8 mouse cellular contexts compared by ENCODE assay signal in the genomic region with DNA sequence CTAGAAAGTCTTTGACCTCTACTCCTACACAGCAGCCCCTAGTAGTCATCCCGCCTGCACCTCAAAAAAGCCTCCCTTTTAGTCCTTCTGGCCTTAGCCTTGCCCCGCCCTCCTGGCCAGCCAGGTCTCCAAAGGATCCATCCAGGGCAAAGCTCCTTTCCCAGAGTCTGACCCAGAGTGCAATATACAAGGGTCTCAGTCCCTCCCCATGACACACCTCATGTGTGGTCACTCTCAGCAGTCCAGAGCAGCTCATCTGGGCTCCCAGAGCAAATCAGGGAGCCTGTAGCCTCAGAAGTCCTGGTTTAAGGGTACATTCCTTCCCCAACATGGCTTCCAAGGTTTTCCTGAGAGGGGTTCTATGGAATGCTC. TPM values are rescaled to one million over a fixed set of nuclear protein-coding genes. Genes with fewer than 3 reads are reported as not detected.
DNase-seq lines count a peak whose midpoint lies in the region; ATAC-seq lines count a peak whose summit lies in the region.
"Had no signal": no experiment of that assay in that cellular context is flagged by ENCODE, and none has a peak within 500 bp of the region (broad histone marks: within the 10 kb centered on the region; RNA-seq: fewer than 3 reads in every experiment).

No protein-coding gene starts in this region.

- no peak overlapping the region for H3K4me3 ChIP-seq in lung, embryonic 15.5 days
- peak overlapping the region; percentile 12; the same call in 1 of the 2 replicates for H3K4me3 ChIP-seq in forebrain, embryonic 15.5 days
- peak overlapping the region; percentile 37 for H3K4me3 ChIP-seq in limb, embryonic 10.5 days
- no peak overlapping the region for H3K4me3 ChIP-seq in stomach, embryonic 16.5 days (replicated peaks; ENCODE audit: low read length)

- peak; percentile 33; the same call in 1 of the 2 replicates for ATAC-seq in lung, embryonic 15.5 days (ENCODE audit: borderline replicate concordance, extremely low read depth, low FRiP score, low TSS enrichment)
- ATAC-seq in forebrain, embryonic 15.5 days (replicated peaks), result no peak; the same call in 1 of the 2 replicates
- ATAC-seq in stomach, embryonic 16.5 days (ENCODE audit: insufficient read depth, low FRiP score), result no peak
- ATAC-seq: Patski had no signal

- no peaks in the 10 kb centered on the region for H3K27me3 ChIP-seq in lung, embryonic 15.5 days
- H3K27me3 ChIP-seq in forebrain, embryonic 15.5 days, result peaks cover 3% of the 10 kb centered on the region; the same call in 1 of the 2 replicates
- H3K27me3 ChIP-seq in limb, embryonic 10.5 days (ENCODE audit: low read depth, poor library complexity, severe bottlenecking), result peaks cover 42% of the 10 kb centered on the region
- H3K27me3 ChIP-seq in stomach, embryonic 16.5 days (ENCODE audit: control insufficient read depth, insufficient read depth, low read length), result no peaks in the 10 kb centered on the region; the same call in 1 of the 2 replicates

- peak overlapping the region; percentile 44 for H3K4me2 ChIP-seq in lung, embryonic 15.5 days
- H3K4me2 ChIP-seq in forebrain, embryonic 15.5 days (replicated peaks), result peak overlapping the region; percentile 43
- H3K4me2 ChIP-seq in stomach, embryonic 16.5 days (ENCODE audit: low read depth, low read length), result peak overlapping the region; percentile 34

- no peak for DNase-seq in lung, postnatal 25 days (ENCODE audit: low spot score)
- DNase-seq in limb, embryonic 10.5 days (ENCODE audit: low spot score), result no peak
- DNase-seq in testis, postnatal 10 days (ENCODE audit: low spot score), result no peak
- DNase-seq in cerebellum, adult 11 months, result no peak

- no peak overlapping the region for H3K9ac ChIP-seq in lung, embryonic 15.5 days
- no peak overlapping the region; the same call in 1 of the 2 replicates for H3K9ac ChIP-seq in forebrain, embryonic 15.5 days (replicated peaks)
- no peak overlapping the region for H3K9ac ChIP-seq in stomach, embryonic 16.5 days (ENCODE audit: low read length)

- no peaks in the 10 kb centered on the region for H3K9me3 ChIP-seq in lung, embryonic 15.5 days
- no peaks in the 10 kb centered on the region for H3K9me3 ChIP-seq in forebrain, embryonic 15.5 days
- H3K9me3 ChIP-seq in limb, embryonic 10.5 days (replicated peaks), result no peaks in the 10 kb centered on the region
- H3K9me3 ChIP-seq in stomach, embryonic 16.5 days (replicated peaks; ENCODE audit: control insufficient read depth, low read length), result no peaks in the 10 kb centered on the region

- no peak overlapping the region for H3K27ac ChIP-seq in lung, embryonic 15.5 days
- peak overlapping the region; percentile 76 for H3K27ac ChIP-seq in forebrain, embryonic 15.5 days (replicated peaks)
- H3K27ac ChIP-seq in limb, embryonic 10.5 days, result peak overlapping the region; percentile 10; the same call in 1 of the 2 replicates
- no peak overlapping the region for H3K27ac ChIP-seq in stomach, embryonic 16.5 days (ENCODE audit: low read length)

- 52% methylated on average over 2 of the region's 2 CpGs for WGBS in lung, embryonic 15.5 days
- 42% methylated on average over 2 of the region's 2 CpGs for WGBS in forebrain, embryonic 15.5 days
- 50% methylated on average over 2 of the region's 2 CpGs for WGBS in limb, embryonic 10.5 days
- WGBS in stomach, embryonic 16.5 days, result 37% methylated on average over 2 of the region's 2 CpGs

- H3K36me3 ChIP-seq in lung, embryonic 15.5 days, result no peaks in the 10 kb centered on the region
- no peaks in the 10 kb centered on the region for H3K36me3 ChIP-seq in forebrain, embryonic 15.5 days
- H3K36me3 ChIP-seq in limb, embryonic 10.5 days, result no peaks in the 10 kb centered on the region
- no peaks in the 10 kb centered on the region for H3K36me3 ChIP-seq in stomach, embryonic 16.5 days (ENCODE audit: control insufficient read depth, insufficient read depth, low read length)

- H3K4me1 ChIP-seq in lung, embryonic 15.5 days, result peaks cover 11% of the 10 kb centered on the region
- peaks cover 16% of the 10 kb centered on the region for H3K4me1 ChIP-seq in forebrain, embryonic 15.5 days
- peaks cover 38% of the 10 kb centered on the region for H3K4me1 ChIP-seq in limb, embryonic 10.5 days
- H3K4me1 ChIP-seq in stomach, embryonic 16.5 days (ENCODE audit: control insufficient read depth, insufficient read depth, low read length), result peaks cover 8% of the 10 kb centered on the region; the same call in 1 of the 2 replicates

RNA-seq across cellular contexts. Expression of gene 4931409K22Rik, which starts 5.3 kb away (rescaled TPM):
- polyA plus RNA-seq in lung, embryonic 15.5 days (2015; fragmentation: Nextera tagmentation; extraction: Ambion mirVana), result not detected in 2 replicates
- 0.42 and 0.56 TPM in 2 replicates for polyA plus RNA-seq in forebrain, embryonic 15.5 days (2015; fragmentation: Nextera tagmentation; extraction: Ambion mirVana)
- polyA plus RNA-seq in limb, embryonic 10.5 days (2016; fragmentation: Nextera tagmentation; extraction: Ambion mirVana), result 0.05 TPM in 1 of 2 replicates, not detected in the other
- polyA plus RNA-seq in stomach, embryonic 16.5 days (2015; fragmentation: Nextera tagmentation; extraction: Ambion mirVana), result 0.13 TPM in 1 of 2 replicates, not detected in the other
- polyA plus RNA-seq: Patski had no signal

RNA-seq across cellular contexts. Expression of gene Asb10, which starts 10.5 kb away (rescaled TPM):
- 0.36 and 0.59 TPM in 2 replicates for polyA plus RNA-seq in lung, embryonic 15.5 days (2015; fragmentation: Nextera tagmentation; extraction: Ambion mirVana)
- 0.11 and 0.42 TPM in 2 replicates for polyA plus RNA-seq in forebrain, embryonic 15.5 days (2015; fragmentation: Nextera tagmentation; extraction: Ambion mirVana)
- polyA plus RNA-seq in limb, embryonic 10.5 days (2016; fragmentation: Nextera tagmentation; extraction: Ambion mirVana), result 0.13 and 0.15 TPM in 2 replicates
- polyA plus RNA-seq in stomach, embryonic 16.5 days (2015; fragmentation: Nextera tagmentation; extraction: Ambion mirVana), result 0.24 and 0.58 TPM in 2 replicates
- polyA plus RNA-seq: Patski had no signal

RNA-seq across cellular contexts. Expression of gene Gbx1, which starts 24.3 kb away (rescaled TPM):
- not detected in 2 replicates for polyA plus RNA-seq in lung, embryonic 15.5 days (2015; fragmentation: Nextera tagmentation; extraction: Ambion mirVana)
- 1.2 and 2.3 TPM in 2 replicates for polyA plus RNA-seq in forebrain, embryonic 15.5 days (2015; fragmentation: Nextera tagmentation; extraction: Ambion mirVana)
- polyA plus RNA-seq in limb, embryonic 10.5 days (2016; fragmentation: Nextera tagmentation; extraction: Ambion mirVana), result 0.04 TPM in 1 of 2 replicates, not detected in the other
- polyA plus RNA-seq in stomach, embryonic 16.5 days (2015; fragmentation: Nextera tagmentation; extraction: Ambion mirVana), result not detected in 2 replicates
- polyA plus RNA-seq: Patski had no signal

RNA-seq across cellular contexts. Expression of gene Abcf2, which starts 26.0 kb away (rescaled TPM):
- 108 and 110 TPM in 2 replicates for polyA plus RNA-seq in lung, embryonic 15.5 days (2015; fragmentation: Nextera tagmentation; extraction: Ambion mirVana)
- polyA plus RNA-seq in forebrain, embryonic 15.5 days (2015; fragmentation: Nextera tagmentation; extraction: Ambion mirVana), result 101 and 106 TPM in 2 replicates
- polyA plus RNA-seq in limb, embryonic 10.5 days (2016; fragmentation: Nextera tagmentation; extraction: Ambion mirVana), result 177 and 197 TPM in 2 replicates
- polyA plus RNA-seq in stomach, embryonic 16.5 days (2015; fragmentation: Nextera tagmentation; extraction: Ambion mirVana), result 81.7 and 81.9 TPM in 2 replicates

RNA-seq across cellular contexts. Expression of gene Chpf2, which starts 35.2 kb away (rescaled TPM):
- polyA plus RNA-seq in lung, embryonic 15.5 days (2015; fragmentation: Nextera tagmentation; extraction: Ambion mirVana), result 21.7 and 21.8 TPM in 2 replicates
- polyA plus RNA-seq in forebrain, embryonic 15.5 days (2015; fragmentation: Nextera tagmentation; extraction: Ambion mirVana), result 19.7 and 21.1 TPM in 2 replicates
- 15.1 and 19.0 TPM in 2 replicates for polyA plus RNA-seq in limb, embryonic 10.5 days (2016; fragmentation: Nextera tagmentation; extraction: Ambion mirVana)
- polyA plus RNA-seq in stomach, embryonic 16.5 days (2015; fragmentation: Nextera tagmentation; extraction: Ambion mirVana), result 21.8 and 23.9 TPM in 2 replicates

Comparison
In these comparisons a context has a peak if more than half of its experiments do, and no peak if none do; other contexts are left out.
1. H3K27ac ChIP-seq: peak in forebrain, embryonic 15.5 days (single experiment) and limb, embryonic 10.5 days (single experiment); none in lung, embryonic 15.5 days (single experiment) and stomach, embryonic 16.5 days (single experiment).
2. H3K4me3 ChIP-seq: peak in forebrain, embryonic 15.5 days (single experiment) and limb, embryonic 10.5 days (single experiment); none in lung, embryonic 15.5 days (single experiment) and stomach, embryonic 16.5 days (single experiment).
3. Peak in every context shown above with its lines, with median percentiles within 50 percentile points of each other: H3K4me2 ChIP-seq.